Mouse (Mus musculus) megakaryocyte, adult 5-6 weeks (primary cell): ENCODE measurements around the gene Klk8. TPM values are rescaled to one million over a fixed set of nuclear protein-coding genes. Genes with fewer than 3 reads are reported as not detected.
A peak's percentile ranks its signal among the peaks of the same experiment; 100 is the strongest.

Experiments used
- ATAC-seq: 2 replicates; pipeline ENCODE4 v1.8.0; 2016; ENCODE audit warnings: mild to moderate bottlenecking, inconsistent platforms; ENCODE audit not compliant: poor library complexity, severe bottlenecking
- total RNA-seq, 2 experiments: library from RNA; stranded (forward) in 1 of 2; stranded (reverse) in 1 of 2; fragments of 153-499, 151-499 nt in 1 of 2; fragments of 221-1000, 200-1000 nt in 1 of 2; gene quantifications; 2 replicates each; pipeline versions ENCODE4 v1.2.3 to v1.2.4; 2015 to 2017

Klk8 gene
- 10.4 and 13.7 TPM in 2 replicates for total RNA-seq (2015)
- total RNA-seq (2017), result 5.0 and 10.2 TPM in 2 replicates

GRCm38 (mm10) chr7:43797333-43797769, at the start of gene Klk8:
TSS of gene Klk8 (plus strand) at chr7:43797577.
- ATAC-seq, result peak; percentile 47; the same call in 1 of the 2 replicates

DNA sequence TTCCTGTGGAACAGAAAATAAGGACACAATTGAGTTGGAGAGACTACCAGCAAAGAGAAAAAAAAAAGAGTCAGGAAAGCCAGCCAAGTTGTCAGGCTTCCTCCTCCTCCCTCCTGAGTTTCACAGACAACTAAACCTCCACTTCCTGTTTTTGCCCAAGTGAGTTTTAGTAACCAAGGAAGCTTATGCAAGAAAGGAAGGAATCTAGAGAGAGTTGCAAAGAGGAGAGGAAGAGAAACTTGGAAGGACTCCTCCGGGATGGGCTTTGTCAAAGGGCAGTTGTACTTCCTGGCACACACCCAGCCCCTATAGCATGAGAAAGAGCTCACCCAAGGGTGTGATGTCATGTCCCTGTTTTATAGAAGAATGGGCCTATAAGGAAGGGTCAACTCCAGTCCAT, 49.6 kb upstream of the Klk8 start:
- ATAC-seq, result peak; percentile 97

DNA sequence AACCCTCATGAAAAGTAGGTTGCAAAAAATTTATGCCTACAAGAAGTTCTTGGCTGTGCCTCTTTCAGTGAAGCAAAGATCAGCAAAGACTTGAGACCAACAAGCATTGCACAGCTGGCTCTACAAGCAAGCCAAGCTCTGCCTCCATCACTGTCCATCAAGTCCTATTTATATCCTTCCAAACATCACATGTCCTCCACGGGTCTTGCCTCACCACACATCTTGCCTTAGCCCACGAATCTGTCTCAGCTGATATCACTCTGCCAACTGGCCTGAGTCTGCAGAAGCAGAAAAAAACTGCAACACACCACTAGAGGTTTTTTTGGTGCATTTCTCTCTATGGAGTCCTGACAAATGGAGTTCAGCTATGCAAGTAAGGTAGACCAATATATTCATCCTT, 44.6 kb upstream of the Klk8 start:
- ATAC-seq, result no peak

DNA sequence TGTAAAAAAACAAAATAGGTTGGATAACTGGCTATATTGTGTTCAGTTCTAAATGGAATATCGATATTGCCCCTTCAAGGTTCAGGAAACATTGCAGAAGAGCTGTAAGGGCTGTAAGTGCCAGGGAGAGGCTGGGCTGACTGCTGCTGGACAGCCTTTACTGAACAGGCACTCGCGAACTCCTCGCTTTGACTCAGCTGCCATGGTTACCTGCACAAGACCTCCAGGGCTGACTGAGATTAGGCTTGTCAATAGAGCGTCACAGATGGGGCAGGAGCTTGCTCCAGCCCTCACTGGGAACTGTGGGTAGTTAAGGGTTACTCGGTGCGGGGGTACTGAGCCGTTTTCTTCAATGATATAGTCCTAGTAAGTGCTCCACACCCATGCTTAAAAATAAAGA, 30.9 kb upstream of the Klk8 start:
- no peak for ATAC-seq

GRCm38 (mm10) chr7:43768597-43768996, 28.8 kb upstream of the Klk8 start, which contains the start of gene Klk12:
TSS of gene Klk12 (plus strand) at chr7:43768897.
- ATAC-seq, result no peak

- no peak for ATAC-seq
These were observed 27.7 kb upstream of the Klk8 start for GRCm38 (mm10) chr7:43769636-43770035.

DNA sequence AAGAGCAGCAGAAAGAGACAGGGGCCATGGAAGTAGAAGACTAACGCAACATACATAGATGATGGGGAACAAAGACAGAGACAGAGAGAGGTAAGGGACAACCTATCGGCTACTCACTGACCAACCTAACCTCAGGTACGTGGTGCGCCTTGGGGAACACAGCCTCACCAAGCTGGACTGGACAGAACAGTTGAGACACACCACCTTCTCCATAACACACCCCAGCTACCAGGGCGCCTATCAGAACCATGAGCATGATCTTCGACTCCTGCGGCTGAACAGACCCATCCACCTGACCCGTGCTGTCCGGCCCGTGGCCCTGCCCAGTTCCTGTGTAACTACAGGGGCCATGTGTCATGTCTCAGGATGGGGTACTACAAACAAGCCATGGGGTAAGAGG, 26.7 kb upstream of the Klk8 start:
- no peak for ATAC-seq

DNA sequence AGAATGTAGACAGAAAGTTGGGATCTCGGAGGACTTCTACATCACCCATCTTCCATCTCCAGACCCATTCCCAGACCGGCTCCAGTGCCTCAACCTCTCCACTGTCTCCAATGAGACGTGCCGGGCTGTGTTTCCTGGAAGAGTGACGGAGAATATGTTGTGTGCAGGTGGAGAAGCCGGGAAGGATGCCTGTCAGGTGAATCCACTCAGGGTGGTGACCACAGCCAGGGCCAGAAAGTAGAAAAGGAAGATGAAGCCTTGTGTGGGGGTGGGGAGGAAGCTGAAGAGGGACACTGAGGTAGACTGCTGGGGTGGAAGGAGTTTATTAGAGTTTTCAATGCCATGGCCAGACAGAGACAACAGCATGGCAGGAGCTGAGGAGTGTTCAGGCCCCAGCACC, 25.5 kb upstream of the Klk8 start:
- no peak for ATAC-seq

DNA sequence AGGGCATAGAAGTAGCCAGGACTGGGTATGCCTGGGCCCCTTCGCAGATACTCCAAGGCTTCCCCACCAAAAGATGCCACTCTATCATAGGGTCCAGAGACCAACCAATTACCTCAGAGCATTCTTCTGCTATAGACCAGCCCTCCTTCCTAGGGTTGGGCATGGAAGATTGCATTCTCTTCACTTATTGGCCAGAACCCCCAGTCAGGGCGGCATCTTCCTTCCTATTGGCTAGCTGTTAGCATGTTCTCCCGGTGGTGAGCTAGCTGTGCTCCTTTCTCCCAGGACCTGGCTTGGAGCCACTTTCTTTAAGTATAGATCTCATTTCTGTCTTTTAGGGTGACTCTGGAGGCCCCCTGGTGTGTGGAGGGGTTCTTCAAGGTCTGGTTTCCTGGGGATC, 24.5 kb upstream of the Klk8 start:
- ATAC-seq, result no peak

DNA sequence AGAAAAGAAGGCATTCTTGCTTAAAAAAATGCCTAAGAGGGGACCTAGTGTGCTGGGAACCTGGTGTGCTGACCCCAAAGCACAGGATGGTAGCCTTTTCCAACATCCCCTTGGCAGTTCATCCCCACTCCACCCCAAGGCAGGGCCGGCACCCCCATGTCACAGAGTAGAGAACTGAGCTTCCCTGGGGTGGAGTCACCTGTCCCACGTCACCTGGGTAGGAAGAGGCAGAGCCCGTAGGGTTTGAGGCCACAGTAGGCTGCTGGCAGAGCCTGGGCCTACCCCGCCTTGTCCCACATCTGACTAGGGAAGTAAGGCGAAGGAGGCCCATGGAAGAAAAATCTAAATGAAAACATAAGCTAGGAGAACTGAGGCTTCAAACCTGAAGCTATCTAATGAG, 23.0 kb upstream of the Klk8 start, which contains the start of gene Klk11:
Gene Klk11 (plus strand): TSS at position 241 of the 400 bp plus-strand sequence.
- ATAC-seq, result no peak

- ATAC-seq, result no peak
These were observed 22.6 kb upstream of the Klk8 start for GRCm38 (mm10) chr7:43774802-43775201.

DNA sequence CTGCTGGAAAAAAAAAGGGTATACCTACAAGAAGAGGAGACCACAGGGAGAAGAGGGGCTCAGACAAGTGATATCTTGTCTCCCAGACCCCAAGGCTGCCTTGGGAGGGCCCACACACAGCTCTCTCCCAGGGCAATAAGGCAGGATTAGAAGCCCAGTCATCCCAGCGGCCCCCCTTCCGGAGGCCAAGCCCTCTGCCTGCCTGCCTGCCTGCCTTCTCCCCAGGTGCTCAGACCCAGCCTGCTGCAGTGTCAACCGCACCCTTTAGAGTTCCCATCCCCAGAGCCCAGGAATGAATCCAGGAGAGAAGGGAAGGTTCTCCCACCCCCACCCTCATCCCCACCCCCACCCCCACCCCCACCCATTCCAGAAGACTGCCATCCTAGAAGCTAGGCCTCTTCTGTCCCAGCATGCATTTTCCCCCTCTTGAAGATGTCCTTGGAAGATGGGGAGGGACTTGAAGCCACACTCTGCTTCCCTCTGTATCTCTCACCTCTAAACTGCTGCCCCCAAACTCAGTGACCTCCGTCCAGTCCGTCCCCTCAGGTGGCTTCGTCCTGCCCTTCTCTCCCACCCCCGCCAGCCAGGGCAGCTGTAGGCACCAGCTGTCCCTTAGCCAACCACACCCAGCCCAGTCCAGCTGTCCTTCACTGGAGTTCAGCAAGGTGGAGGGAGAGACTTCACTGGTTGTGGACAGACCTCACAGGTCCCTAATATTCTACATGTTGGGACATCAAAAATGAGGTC, 21.9 kb upstream of the Klk8 start:
- ATAC-seq, result no peak

DNA sequence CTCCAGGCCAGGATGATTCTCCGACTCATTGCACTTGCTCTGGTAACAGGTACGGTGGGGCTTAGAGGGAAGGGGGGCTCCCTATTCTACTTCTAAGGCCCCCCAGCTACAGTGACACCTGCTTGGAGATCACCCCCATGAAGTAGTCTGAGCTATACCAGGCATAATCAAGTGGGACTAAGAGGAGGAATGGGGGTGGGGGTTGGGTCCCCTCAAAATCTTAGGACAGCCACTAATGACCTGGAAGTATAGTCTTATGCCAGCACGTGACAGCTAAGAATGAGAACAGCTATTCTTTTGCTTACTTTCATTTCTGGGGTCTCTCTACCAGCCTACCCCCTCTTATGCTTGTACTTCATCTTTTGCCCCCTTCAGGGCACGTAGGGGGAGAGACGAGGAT, 20.9 kb upstream of the Klk8 start:
- no peak for ATAC-seq

DNA sequence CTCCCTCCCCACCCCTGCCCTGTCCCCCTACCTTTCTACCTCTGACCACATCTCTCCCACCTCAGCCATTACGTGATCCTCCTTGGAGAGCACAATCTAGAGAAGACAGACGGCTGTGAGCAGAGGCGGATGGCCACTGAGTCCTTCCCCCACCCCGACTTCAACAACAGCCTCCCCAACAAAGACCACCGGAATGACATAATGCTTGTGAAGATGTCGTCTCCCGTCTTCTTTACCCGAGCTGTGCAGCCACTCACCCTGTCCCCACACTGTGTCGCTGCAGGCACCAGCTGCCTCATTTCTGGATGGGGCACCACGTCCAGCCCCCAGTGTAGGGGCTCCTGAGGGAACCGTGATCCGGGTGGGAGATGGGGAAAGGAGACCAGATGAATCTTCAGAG, 20.0 kb upstream of the Klk8 start:
- ATAC-seq, result no peak

DNA sequence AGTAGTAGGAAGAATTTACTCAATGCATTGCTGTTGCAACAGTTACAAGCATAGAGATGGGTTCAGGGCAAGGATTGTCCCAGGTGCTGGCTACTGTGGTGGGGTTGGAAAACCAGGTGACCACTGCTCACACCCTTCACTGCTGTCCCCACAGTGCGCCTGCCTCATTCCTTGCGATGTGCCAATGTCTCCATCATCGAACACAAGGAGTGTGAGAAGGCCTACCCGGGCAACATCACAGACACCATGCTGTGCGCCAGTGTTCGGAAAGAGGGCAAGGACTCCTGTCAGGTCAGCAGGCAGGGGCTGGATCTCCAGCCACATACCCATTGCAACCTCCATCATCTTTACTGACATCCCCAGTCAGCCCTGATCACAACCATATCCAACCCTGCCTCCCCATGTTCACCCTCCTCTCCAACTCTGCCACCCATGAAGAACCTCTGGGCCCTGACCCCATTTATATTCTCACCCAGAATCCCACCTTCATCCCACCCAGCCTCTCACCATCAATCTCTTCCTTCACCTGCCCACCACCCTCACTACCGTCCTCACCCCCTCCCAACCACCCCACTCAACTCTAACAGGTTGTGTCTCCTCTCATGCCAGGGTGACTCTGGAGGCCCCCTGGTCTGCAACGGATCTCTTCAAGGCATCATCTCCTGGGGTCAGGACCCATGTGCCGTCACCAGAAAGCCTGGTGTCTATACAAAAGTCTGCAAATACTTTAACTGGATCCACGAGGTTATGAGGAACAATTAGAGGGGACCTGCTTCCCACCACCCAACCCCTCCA, 19.0 kb upstream of the Klk8 start:
- no peak for ATAC-seq

- ATAC-seq, result no peak
These were observed 17.1 kb upstream of the Klk8 start for GRCm38 (mm10) chr7:43780241-43780640.

DNA sequence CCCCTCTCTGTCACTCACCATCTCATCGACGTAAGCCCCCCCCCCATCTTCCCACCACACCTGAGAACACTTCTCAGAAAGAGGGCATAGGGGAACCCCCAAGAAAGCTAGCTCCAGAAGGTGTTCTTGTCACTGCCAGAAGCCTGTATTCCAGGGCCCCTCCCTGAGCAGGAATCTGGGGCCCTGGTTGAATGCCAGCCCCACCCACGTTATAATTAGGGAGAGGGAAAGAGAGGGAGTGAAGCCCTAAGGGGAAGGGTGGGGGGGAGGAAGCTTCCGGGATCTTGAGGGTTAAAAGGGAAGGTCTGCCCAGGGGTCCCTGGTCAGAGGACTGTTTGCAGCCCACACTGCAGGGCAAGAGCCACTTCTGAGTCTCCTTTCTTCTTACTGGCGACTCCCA, 16.6 kb upstream of the Klk8 start, which contains the start of gene Klk10:
Gene Klk10 (plus strand): TSS at position 290 of the 400 bp plus-strand sequence.
- no peak for ATAC-seq

GRCm38 (mm10) chr7:43781541-43781940, 15.8 kb upstream of the Klk8 start:
- no peak for ATAC-seq

DNA sequence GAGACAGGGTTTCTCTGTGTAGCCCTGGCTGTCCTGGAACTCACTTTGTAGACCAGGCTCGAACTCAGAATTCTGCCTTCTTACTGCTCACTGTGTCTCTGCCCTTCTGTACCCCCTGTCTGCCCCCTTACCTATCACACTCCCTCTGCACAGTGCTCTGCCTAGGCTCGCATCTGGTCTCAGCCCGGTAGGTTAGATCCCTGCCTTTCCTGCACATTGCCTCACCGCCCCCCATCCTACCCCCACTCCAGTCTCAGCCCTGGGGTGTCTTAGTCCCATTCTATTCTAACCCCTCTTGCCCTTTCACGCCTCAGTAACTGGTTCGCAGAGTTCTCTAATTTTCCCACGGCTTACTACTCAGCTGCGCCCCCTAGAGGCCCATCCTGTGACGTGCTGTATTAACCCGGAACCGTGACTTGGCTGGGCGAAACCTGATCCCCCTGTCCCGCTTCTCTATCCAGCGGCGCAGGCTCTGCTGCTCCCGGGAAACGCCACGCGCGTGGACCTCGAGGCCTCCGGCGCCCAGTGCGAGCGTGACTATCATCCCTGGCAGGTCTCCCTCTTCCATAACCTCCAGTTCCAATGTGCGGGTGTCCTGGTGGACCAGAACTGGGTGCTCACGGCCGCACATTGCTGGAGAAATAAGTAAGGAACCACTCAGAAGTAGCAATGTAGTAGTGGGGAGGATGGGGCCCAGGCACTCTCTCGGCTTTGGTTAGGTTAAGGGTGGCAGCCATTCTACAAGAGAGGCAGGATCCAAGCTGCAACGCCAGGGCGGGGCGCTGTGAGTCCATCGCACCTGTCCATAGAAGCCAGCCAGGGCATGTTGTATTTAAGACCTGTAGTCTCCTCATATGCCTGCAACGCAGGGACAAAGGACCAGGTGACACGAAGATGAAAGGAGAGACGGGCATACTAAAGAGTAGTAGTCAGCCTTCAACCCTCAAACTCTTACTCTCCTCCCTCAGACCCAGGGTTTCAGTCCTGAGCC, 14.8 kb upstream of the Klk8 start:
- peak; percentile 96 for ATAC-seq

GRCm38 (mm10) chr7:43785286-43785685, 12.1 kb upstream of the Klk8 start:
- no peak for ATAC-seq

GRCm38 (mm10) chr7:43788096-43788495, 9.3 kb upstream of the Klk8 start:
- no peak for ATAC-seq
